Mouse (Mus musculus): ENCODE data around the gene Hectd2. TPM values are rescaled to one million over a fixed set of nuclear protein-coding genes. Genes with fewer than 3 reads are reported as not detected.

Gene Hectd2
- total and polyA plus RNA-seq, 2 experiments, result 0.46 to 1.7 TPM

DNA sequence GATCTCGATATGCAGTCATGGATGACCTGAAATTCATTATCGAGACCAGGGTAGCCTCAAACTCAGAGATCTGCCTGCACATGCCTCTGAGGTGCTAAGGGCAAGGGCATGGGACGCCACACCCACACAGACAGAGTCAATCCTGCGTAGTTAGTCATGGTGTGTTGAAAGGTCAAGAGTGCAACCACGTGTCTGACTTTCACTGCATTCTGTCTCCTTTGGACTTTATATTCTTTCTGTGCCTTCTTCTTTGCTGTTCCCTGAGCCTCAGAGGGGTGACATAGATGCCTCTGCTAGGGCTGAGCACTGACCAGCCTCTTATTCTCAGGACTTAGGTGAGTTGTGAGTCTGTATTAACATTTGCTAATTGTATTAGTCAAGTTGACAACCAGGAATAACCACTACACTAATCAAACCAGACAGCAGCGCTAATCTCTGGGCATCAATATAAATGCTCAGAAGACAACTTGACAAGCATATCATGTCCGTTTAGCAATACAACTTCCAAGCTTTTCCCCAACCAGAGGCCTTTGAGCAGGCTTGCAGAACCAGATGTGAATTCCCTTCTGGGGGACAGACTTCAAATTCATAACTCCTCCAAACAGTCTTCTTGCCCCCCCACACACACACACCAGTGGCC is 83.6 kb downstream of the Hectd2 start:
- H3K4me3 ChIP-seq (ENCODE audit: insufficient read depth, low read depth, low read length), result no peak overlapping the region
- peak; percentile 99 for DNase-seq (ENCODE audit: extremely low read depth, low read depth, low spot score)
- H3K79me2 ChIP-seq (ENCODE audit: control insufficient read depth, insufficient read depth, low read length), result no peaks in the 10 kb centered on the region
- H3K4me1 ChIP-seq (ENCODE audit: control insufficient read depth, insufficient read depth, low read length), result peaks cover 24% of the 10 kb centered on the region
- H3K27ac ChIP-seq (replicated peaks; ENCODE audit: insufficient read depth, low read depth, low read length), result peak overlapping the region; percentile 58
- no peak for TF ChIP-seq CTCF (IDR thresholded peaks at IDR 0.05; ENCODE audit: low read depth, low read length)
- no peak for TF ChIP-seq POLR2A (IDR thresholded peaks at IDR 0.05; ENCODE audit: extremely low read depth, insufficient read depth, low read length)
- WGBS, result 30% methylated on average over 7 of the region's 7 CpGs
- no peak overlapping the region for H3K9ac ChIP-seq (ENCODE audit: low read depth, low read length)
- no peaks in the 10 kb centered on the region for H3K27me3 ChIP-seq (ENCODE audit: control insufficient read depth, insufficient read depth, low read length)
- no peaks in the 10 kb centered on the region for H3K36me3 ChIP-seq (ENCODE audit: control insufficient read depth, insufficient read depth, low read length)

DNA sequence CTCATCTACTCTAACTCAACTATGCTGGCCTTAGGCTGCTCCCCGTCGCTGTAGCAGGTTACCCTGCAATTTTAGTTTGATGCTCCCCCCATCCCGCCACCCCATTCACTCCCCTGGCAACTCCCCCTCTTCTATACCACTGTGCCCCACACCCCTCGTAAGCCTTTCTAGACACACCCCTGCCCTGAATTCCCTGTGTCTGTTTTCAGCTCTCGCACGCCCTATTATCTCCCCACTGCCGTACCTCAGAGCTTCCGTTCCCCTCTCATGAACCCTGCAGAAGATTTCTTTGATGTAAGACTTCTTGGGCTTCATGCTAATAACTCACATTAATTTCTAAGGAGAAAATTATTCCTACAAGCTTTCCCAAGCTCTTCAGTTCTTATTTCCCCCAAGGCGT is 84.6 kb downstream of the Hectd2 start:
- no peaks in the 10 kb centered on the region for H3K36me3 ChIP-seq (ENCODE audit: control insufficient read depth, insufficient read depth, low read length)
- no peak for DNase-seq (ENCODE audit: extremely low read depth, low read depth, low spot score)
- no peak overlapping the region for H3K9ac ChIP-seq (ENCODE audit: low read depth, low read length)
- WGBS, result 97% methylated on average over 9 of the region's 9 CpGs
- peaks cover 20% of the 10 kb centered on the region for H3K4me1 ChIP-seq (ENCODE audit: control insufficient read depth, insufficient read depth, low read length)
- no peak for TF ChIP-seq POLR2A (IDR thresholded peaks at IDR 0.05; ENCODE audit: extremely low read depth, insufficient read depth, low read length)
- TF ChIP-seq CTCF (IDR thresholded peaks at IDR 0.05; ENCODE audit: low read depth, low read length), result no peak
- no peaks in the 10 kb centered on the region for H3K27me3 ChIP-seq (ENCODE audit: control insufficient read depth, insufficient read depth, low read length)
- H3K79me2 ChIP-seq (ENCODE audit: control insufficient read depth, insufficient read depth, low read length), result no peaks in the 10 kb centered on the region
- no peak overlapping the region for H3K27ac ChIP-seq (replicated peaks; ENCODE audit: insufficient read depth, low read depth, low read length)
- no peak overlapping the region for H3K4me3 ChIP-seq (ENCODE audit: insufficient read depth, low read depth, low read length)

DNA sequence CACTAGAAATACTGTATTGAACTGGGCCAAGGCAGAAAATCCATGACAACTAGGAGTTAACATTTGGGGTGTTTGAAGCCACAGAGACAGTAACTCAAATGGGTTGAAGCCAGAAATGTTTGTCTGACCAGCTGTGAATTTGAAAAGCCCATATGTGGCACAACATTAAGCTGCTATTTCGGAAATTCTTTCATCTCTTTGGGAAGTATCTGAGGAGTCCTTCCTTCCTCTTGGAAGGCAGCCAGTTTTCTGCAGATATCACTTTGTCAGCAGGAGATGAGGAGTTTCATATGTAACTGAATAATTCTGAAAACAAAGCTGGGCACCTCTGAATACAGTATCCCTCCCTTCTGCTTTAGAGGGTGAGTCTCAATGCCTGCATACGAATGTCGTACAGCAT is 86.7 kb downstream of the Hectd2 start:
- no peak for DNase-seq (ENCODE audit: extremely low read depth, low read depth, low spot score)
- H3K36me3 ChIP-seq (ENCODE audit: control insufficient read depth, insufficient read depth, low read length), result no peaks in the 10 kb centered on the region
- 81% methylated on average over 3 of the region's 3 CpGs for WGBS

DNA sequence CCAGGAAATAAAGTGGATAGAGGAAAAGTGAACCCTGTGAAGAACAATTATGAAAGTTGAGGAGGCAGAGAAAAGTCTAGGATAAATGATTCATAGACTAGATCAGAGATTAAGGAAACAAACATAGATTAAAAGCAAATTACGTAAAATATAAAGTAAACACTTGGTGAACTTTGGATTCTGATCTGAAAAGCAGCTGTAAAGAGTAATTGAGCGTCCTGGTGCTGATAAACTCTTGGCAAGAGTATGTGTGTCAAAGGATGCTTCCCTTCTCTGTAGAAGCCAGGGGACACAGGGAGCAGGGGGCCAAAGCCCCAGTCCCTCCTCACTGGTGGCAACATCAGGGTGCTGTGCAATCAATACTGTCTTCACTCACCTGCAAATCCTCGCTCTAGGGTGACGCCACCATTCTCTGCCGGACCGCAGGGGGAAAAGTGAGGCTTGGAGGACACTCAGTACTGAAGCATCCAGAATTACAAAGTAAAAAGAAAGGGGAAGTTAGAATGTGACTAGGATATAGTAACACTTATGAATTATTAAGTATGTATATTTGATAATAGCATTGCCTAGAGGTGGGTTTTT is 91.0 kb downstream of the Hectd2 start:
- peaks cover 16% of the 10 kb centered on the region for H3K4me1 ChIP-seq (ENCODE audit: control insufficient read depth, insufficient read depth, low read length)
- peak overlapping the region; percentile 10; the same call in 1 of the 2 replicates for H3K27ac ChIP-seq (replicated peaks; ENCODE audit: insufficient read depth, low read depth, low read length)
- WGBS, result 31% methylated on average over 6 of the region's 6 CpGs
- TF ChIP-seq CTCF (IDR thresholded peaks at IDR 0.05; ENCODE audit: low read depth, low read length) (no peak), POLR2A (IDR thresholded peaks at IDR 0.05; ENCODE audit: extremely low read depth, insufficient read depth, low read length) (no peak)
- no peaks in the 10 kb centered on the region for H3K36me3 ChIP-seq (ENCODE audit: control insufficient read depth, insufficient read depth, low read length)
- no peaks in the 10 kb centered on the region for H3K27me3 ChIP-seq (ENCODE audit: control insufficient read depth, insufficient read depth, low read length)
- no peak overlapping the region for H3K4me3 ChIP-seq (ENCODE audit: insufficient read depth, low read depth, low read length)
- no peak overlapping the region for H3K9ac ChIP-seq (ENCODE audit: low read depth, low read length)
- peak; percentile 98 for DNase-seq (ENCODE audit: extremely low read depth, low read depth, low spot score)
- H3K79me2 ChIP-seq (ENCODE audit: control insufficient read depth, insufficient read depth, low read length), result no peaks in the 10 kb centered on the region

More for the DNA sequence above, 86.7 kb downstream of the Hectd2 start:
- Histone ChIP-seq H3K27me3 (ENCODE audit: control insufficient read depth, insufficient read depth, low read length) (no peaks in the 10 kb centered on the region), H3K4me1 (ENCODE audit: control insufficient read depth, insufficient read depth, low read length) (peaks cover 22% of the 10 kb centered on the region), H3K4me3 (ENCODE audit: insufficient read depth, low read depth, low read length) (no peak overlapping the region), H3K27ac (replicated peaks; ENCODE audit: insufficient read depth, low read depth, low read length) (no peak overlapping the region), H3K79me2 (ENCODE audit: control insufficient read depth, insufficient read depth, low read length) (no peaks in the 10 kb centered on the region), H3K9ac (ENCODE audit: low read depth, low read length) (no peak overlapping the region)
- TF ChIP-seq POLR2A (IDR thresholded peaks at IDR 0.05; ENCODE audit: extremely low read depth, insufficient read depth, low read length) (no peak), CTCF (IDR thresholded peaks at IDR 0.05; ENCODE audit: low read depth, low read length) (no peak)

DNA sequence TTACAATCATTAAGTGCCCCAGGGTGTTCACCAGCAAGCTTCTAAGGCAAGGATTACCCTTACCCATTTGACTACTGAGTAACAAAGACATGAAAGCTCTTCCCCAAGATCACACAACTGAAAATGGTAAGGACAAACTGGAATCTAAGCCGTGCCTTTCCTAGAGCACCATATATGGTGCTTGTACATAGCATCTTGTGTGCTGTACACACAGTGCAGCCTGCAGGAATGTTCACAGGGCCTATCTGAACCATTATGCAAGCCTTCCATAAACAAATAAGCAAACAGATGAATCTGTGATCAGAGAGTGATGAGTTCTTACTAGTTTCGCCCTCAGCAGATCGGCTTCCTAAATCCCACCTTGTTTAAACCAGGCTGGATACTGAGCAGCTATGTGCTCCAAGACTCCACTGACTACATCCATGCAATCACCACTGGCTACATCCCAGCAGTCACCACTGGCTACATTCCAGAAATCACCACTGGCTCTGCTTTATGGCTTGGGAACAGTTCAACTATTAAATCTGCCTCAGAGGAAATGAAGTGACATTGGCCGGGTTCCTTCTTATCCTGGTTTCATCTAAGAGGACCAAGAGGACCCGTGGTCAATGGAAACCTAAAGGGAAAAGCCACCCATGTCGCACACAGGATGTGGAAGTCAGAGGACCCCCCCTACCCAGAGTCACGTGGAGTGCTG is 91.8 kb downstream of the Hectd2 start:
- Histone ChIP-seq H3K36me3 (ENCODE audit: control insufficient read depth, insufficient read depth, low read length) (no peaks in the 10 kb centered on the region), H3K27ac (replicated peaks; ENCODE audit: insufficient read depth, low read depth, low read length) (peak overlapping the region; percentile 36; the same call in 1 of the 2 replicates), H3K79me2 (ENCODE audit: control insufficient read depth, insufficient read depth, low read length) (no peaks in the 10 kb centered on the region), H3K4me1 (ENCODE audit: control insufficient read depth, insufficient read depth, low read length) (peaks cover 16% of the 10 kb centered on the region), H3K4me3 (ENCODE audit: insufficient read depth, low read depth, low read length) (no peak overlapping the region), H3K9ac (ENCODE audit: low read depth, low read length) (no peak overlapping the region), H3K27me3 (ENCODE audit: control insufficient read depth, insufficient read depth, low read length) (no peaks in the 10 kb centered on the region)
- 22% methylated on average over 7 of the region's 7 CpGs for WGBS
- DNase-seq (ENCODE audit: extremely low read depth, low read depth, low spot score), result peak; percentile 87
- TF ChIP-seq POLR2A (IDR thresholded peaks at IDR 0.05; ENCODE audit: extremely low read depth, insufficient read depth, low read length) (no peak), CTCF (IDR thresholded peaks at IDR 0.05; ENCODE audit: low read depth, low read length) (no peak)

Measured in liver, adult 2 months (tissue).